ENCODE assay signal across 10 mouse cellular contexts in the genomic region with DNA sequence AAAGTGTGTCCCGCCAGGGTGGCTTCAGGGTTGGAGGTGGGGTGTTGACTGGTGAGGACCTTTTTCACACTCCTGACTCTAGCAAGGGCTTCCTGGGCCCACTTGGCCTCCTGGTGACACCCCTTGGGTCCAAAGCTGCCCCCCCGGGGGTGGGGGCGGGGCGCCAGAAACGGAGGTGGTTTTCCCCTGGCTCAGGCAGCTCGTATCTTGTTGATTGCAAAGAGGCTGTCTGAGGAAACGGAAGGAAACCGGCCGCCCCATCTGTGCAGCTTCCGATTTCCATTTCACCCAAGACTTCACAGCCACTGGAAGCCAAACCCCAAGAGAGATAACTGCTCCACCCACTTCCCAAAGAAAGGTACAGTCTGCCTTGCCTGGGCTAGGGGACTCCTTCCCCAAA. TPM values are rescaled to one million over a fixed set of nuclear protein-coding genes. Genes with fewer than 3 reads are reported as not detected.
A peak's percentile ranks its signal among the peaks of the same experiment; 100 is the strongest.
DNase-seq lines count a peak whose midpoint lies in the region; ATAC-seq and TF ChIP-seq lines count a peak whose summit lies in the region.
"Had no signal": no experiment of that assay in that cellular context is flagged by ENCODE, and none has a peak within 500 bp of the region (broad histone marks: within the 10 kb centered on the region; RNA-seq: fewer than 3 reads in every experiment).

No protein-coding gene starts in this region.

- H3K4me3 ChIP-seq in ES-Bruce4 (ENCODE audit: low read depth, low read length), result no peak overlapping the region
- H3K4me3 ChIP-seq in liver, embryonic 14.5 days (ENCODE audit: insufficient read depth in 1 of 2, low read depth in 2 of 2, low read length in 2 of 2), result no peak overlapping the region
- H3K4me3 ChIP-seq in small intestine, adult 2 months (ENCODE audit: low read depth, low read length), result peak overlapping the region; percentile 27; the same call in 1 of the 2 replicates
- H3K4me3 ChIP-seq in hindbrain, embryonic 14.5 days (replicated peaks; ENCODE audit: low read length), result no peak overlapping the region
- no peak overlapping the region for H3K4me3 ChIP-seq in midbrain, embryonic 16.5 days (ENCODE audit: low read depth, low read length)
- H3K4me3 ChIP-seq: embryonic facial prominence, embryonic 12.5 days had no signal

- no peak for ATAC-seq in liver, embryonic 14.5 days (ENCODE audit: insufficient read depth)
- no peak for ATAC-seq in hindbrain, embryonic 14.5 days (ENCODE audit: low FRiP score)
- ATAC-seq in midbrain, embryonic 16.5 days, result no peak

- WGBS in liver, embryonic 14.5 days (ENCODE audit: insufficient replicate concordance), result 12% methylated on average over 10 of the region's 10 CpGs
- 46% methylated on average over 10 of the region's 10 CpGs for WGBS in small intestine, adult 2 months
- 46% methylated on average over 10 of the region's 10 CpGs for WGBS in hindbrain, embryonic 14.5 days
- WGBS in midbrain, embryonic 16.5 days, result 48% methylated on average over 10 of the region's 10 CpGs

- H3K9me3 ChIP-seq in ES-Bruce4 (replicated peaks; ENCODE audit: control insufficient read depth, insufficient read depth, low read length, poor library complexity, severe bottlenecking), result no peaks in the 10 kb centered on the region
- no peaks in the 10 kb centered on the region for H3K9me3 ChIP-seq in liver, embryonic 14.5 days (ENCODE audit: control insufficient read depth, low read length)
- H3K9me3 ChIP-seq in hindbrain, embryonic 14.5 days (ENCODE audit: control insufficient read depth, low read length), result no peaks in the 10 kb centered on the region
- no peaks in the 10 kb centered on the region for H3K9me3 ChIP-seq in midbrain, embryonic 16.5 days (replicated peaks; ENCODE audit: control insufficient read depth, low read length, poor library complexity, severe bottlenecking)
- H3K9me3 ChIP-seq: embryonic facial prominence, embryonic 12.5 days had no signal

- H3K4me1 ChIP-seq in ES-Bruce4 (ENCODE audit: control insufficient read depth, insufficient read depth, low read length), result no peaks in the 10 kb centered on the region
- H3K4me1 ChIP-seq in liver, embryonic 14.5 days (replicated peaks; ENCODE audit: control insufficient read depth in 2 of 2, insufficient read depth in 2 of 2, low read length in 1 of 2), result peaks cover 0 to 3% of the 10 kb centered on the region in 2 experiments; a peak in 1 of 4 replicates
- peaks cover 13% of the 10 kb centered on the region for H3K4me1 ChIP-seq in small intestine, adult 2 months (ENCODE audit: control insufficient read depth, insufficient read depth, insufficient read length, low read length)
- H3K4me1 ChIP-seq in hindbrain, embryonic 14.5 days (replicated peaks; ENCODE audit: control insufficient read depth, insufficient read depth, low read length), result peaks cover 15% of the 10 kb centered on the region
- peaks cover 14% of the 10 kb centered on the region for H3K4me1 ChIP-seq in midbrain, embryonic 16.5 days (ENCODE audit: control insufficient read depth, insufficient read depth, low read length)

- H3K4me2 ChIP-seq in liver, embryonic 14.5 days (ENCODE audit: low read depth), result no peak overlapping the region
- no peak overlapping the region for H3K4me2 ChIP-seq in hindbrain, embryonic 14.5 days (replicated peaks)
- no peak overlapping the region for H3K4me2 ChIP-seq in midbrain, embryonic 16.5 days (ENCODE audit: low read length)
- H3K4me2 ChIP-seq: embryonic facial prominence, embryonic 12.5 days had no signal

- no peak for TF ChIP-seq POLR2A in ES-Bruce4 (IDR thresholded peaks at IDR 0.05; ENCODE audit: insufficient read depth, low read length)
- no peak for TF ChIP-seq POLR2A in small intestine, adult 2 months (IDR thresholded peaks at IDR 0.05; ENCODE audit: low read depth, low read length)

- H3K27me3 ChIP-seq in ES-Bruce4 (ENCODE audit: control insufficient read depth, insufficient read depth, low read length, poor library complexity, severe bottlenecking), result no peaks in the 10 kb centered on the region
- H3K27me3 ChIP-seq in liver, embryonic 14.5 days (ENCODE audit: control insufficient read depth, insufficient read depth, low read length), result no peaks in the 10 kb centered on the region
- no peaks in the 10 kb centered on the region for H3K27me3 ChIP-seq in small intestine, adult 2 months (ENCODE audit: control insufficient read depth, insufficient read depth, low read length)
- no peaks in the 10 kb centered on the region for H3K27me3 ChIP-seq in hindbrain, embryonic 14.5 days (ENCODE audit: control insufficient read depth, insufficient read depth, low read length)
- H3K27me3 ChIP-seq in midbrain, embryonic 16.5 days (ENCODE audit: control insufficient read depth, insufficient read depth, low read depth, low read length), result no peaks in the 10 kb centered on the region
- H3K27me3 ChIP-seq: embryonic facial prominence, embryonic 12.5 days had no signal

- no peak for TF ChIP-seq CTCF in ES-Bruce4 (IDR thresholded peaks at IDR 0.05; ENCODE audit: low read depth, low read length)
- no peak for TF ChIP-seq CTCF in liver, embryonic 14.5 days (IDR thresholded peaks at IDR 0.05; ENCODE audit: low read depth)
- TF ChIP-seq CTCF in small intestine, adult 2 months (IDR thresholded peaks at IDR 0.05; ENCODE audit: extremely low read depth, insufficient read length, insufficient replicate concordance, low read depth, low read length), result no peak

- H3K36me3 ChIP-seq in ES-Bruce4 (ENCODE audit: control insufficient read depth, insufficient read depth, low read length, poor library complexity, severe bottlenecking), result no peaks in the 10 kb centered on the region
- no peaks in the 10 kb centered on the region for H3K36me3 ChIP-seq in liver, embryonic 14.5 days (replicated peaks; ENCODE audit: control insufficient read depth, insufficient read depth, low read depth)
- no peaks in the 10 kb centered on the region for H3K36me3 ChIP-seq in small intestine, adult 2 months (ENCODE audit: control insufficient read depth, insufficient read depth, low read length)
- no peaks in the 10 kb centered on the region for H3K36me3 ChIP-seq in hindbrain, embryonic 14.5 days (replicated peaks; ENCODE audit: control insufficient read depth, insufficient read depth)
- no peaks in the 10 kb centered on the region for H3K36me3 ChIP-seq in midbrain, embryonic 16.5 days (ENCODE audit: control insufficient read depth, insufficient read depth, low read length)
- H3K36me3 ChIP-seq: embryonic facial prominence, embryonic 12.5 days had no signal

- H3K9ac ChIP-seq in ES-Bruce4 (ENCODE audit: low read depth, poor library complexity, severe bottlenecking), result peak overlapping the region; percentile 25
- no peak overlapping the region for H3K9ac ChIP-seq in liver, embryonic 14.5 days (replicated peaks)
- H3K9ac ChIP-seq in hindbrain, embryonic 14.5 days, result no peak overlapping the region
- H3K9ac ChIP-seq in midbrain, embryonic 16.5 days (ENCODE audit: low read depth, low read length), result no peak overlapping the region
- H3K9ac ChIP-seq: embryonic facial prominence, embryonic 12.5 days had no signal

- DNase-seq in A20 (ENCODE audit: low read depth, low spot score), result peak; percentile 74
- peak in 2 of 3 experiments; percentile 34 to 39 for DNase-seq in liver, embryonic 14.5 days (ENCODE audit: low read depth in 3 of 3, low spot score in 3 of 3)
- no peak for DNase-seq in hindbrain, embryonic 14.5 days (ENCODE audit: low spot score)
- DNase-seq in adrenal gland, postnatal 4 days (ENCODE audit: low spot score in 2 of 2), result no peak
- DNase-seq in frontal cortex, postnatal 14 days (ENCODE audit: low spot score in 2 of 2), result no peak

- H3K27ac ChIP-seq in ES-Bruce4 (ENCODE audit: insufficient read depth, low read length), result 0 out of 2 replicates have a peak overlapping the region, but pooled peaks have one; percentile 4
- no peak overlapping the region for H3K27ac ChIP-seq in liver, embryonic 14.5 days
- H3K27ac ChIP-seq in small intestine, adult 2 months (ENCODE audit: insufficient read depth, low read depth, low read length), result no peak overlapping the region; the same call in 1 of the 2 replicates
- H3K27ac ChIP-seq in hindbrain, embryonic 14.5 days, result no peak overlapping the region
- no peak overlapping the region for H3K27ac ChIP-seq in midbrain, embryonic 16.5 days (ENCODE audit: low read length)
- H3K27ac ChIP-seq: embryonic facial prominence, embryonic 12.5 days; macrophage had no signal

- no peak for TF ChIP-seq EP300 in ES-Bruce4 (IDR thresholded peaks at IDR 0.05; ENCODE audit: insufficient read depth, low read depth, low read length)
- TF ChIP-seq EP300 in liver, embryonic 14.5 days (IDR thresholded peaks at IDR 0.05; ENCODE audit: low read depth), result no peak

RNA-seq across cellular contexts. Expression of a gene that starts 58.1 kb away (rescaled TPM):
- polyA plus RNA-seq in ES-Bruce4 (2011; ENCODE audit: insufficient read depth, insufficient read length, low read depth, missing spikeins), result not detected in 2 replicates
- 11.5 and 12.8 TPM in 2 replicates for polyA plus RNA-seq in liver, embryonic 14.5 days (2012; rRNA removed)
- polyA plus RNA-seq in liver, embryonic 14.5 days (2014; fragmentation: Nextera tagmentation; extraction: Ambion mirVana), result 3.7 and 4.1 TPM in 2 replicates
- polyA plus RNA-seq in small intestine, adult 2 months (2012; rRNA removed), result 0.37 and 2.5 TPM in 2 replicates
- polyA plus RNA-seq in hindbrain, embryonic 14.5 days (2014; fragmentation: Nextera tagmentation; extraction: Ambion mirVana), result not detected in 2 replicates
- 0.08 and 0.17 TPM in 2 replicates for polyA plus RNA-seq in midbrain, embryonic 16.5 days (2015; fragmentation: Nextera tagmentation; extraction: Ambion mirVana)
- 1 to 10 TPM; 1.4 to 1.7 TPM for total RNA-seq in adrenal gland, postnatal 4 days (2021)

Comparison
In these comparisons a context has a peak if more than half of its experiments do, and no peak if none do; other contexts are left out.
1. DNase-seq: peak in A20 (single experiment) and liver, embryonic 14.5 days (2 of 3); none in hindbrain, embryonic 14.5 days (single experiment), adrenal gland, postnatal 4 days (0 of 2) and frontal cortex, postnatal 14 days (0 of 2).